Mouse (Mus musculus): ENCODE results near the gene Acot2.

DNA sequence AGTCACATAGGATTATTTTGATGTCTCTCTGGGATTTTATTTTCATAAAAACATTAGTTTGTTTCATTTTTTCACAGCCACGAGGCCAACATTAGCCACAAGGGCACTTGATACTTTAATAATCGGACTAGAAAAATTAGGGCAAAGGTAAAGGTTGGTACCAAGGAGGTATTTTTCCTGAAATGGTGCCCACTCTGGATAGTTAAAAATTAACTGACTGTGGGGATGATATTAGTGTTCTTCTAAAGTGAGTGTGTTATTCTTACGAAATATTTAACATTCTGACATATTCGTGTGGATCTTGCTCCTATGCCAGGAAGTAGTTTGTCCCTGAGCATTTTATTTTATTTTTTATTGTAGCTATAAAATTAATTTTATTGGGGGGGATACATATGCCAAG is 6.0 kb upstream of the Acot2 start:
- no peak for TF ChIP-seq CTCF (IDR thresholded peaks at IDR 0.05; ENCODE audit: control insufficient read depth, insufficient read depth, insufficient replicate concordance, low read depth, low read length)
- no peak for TF ChIP-seq POLR2A (IDR thresholded peaks at IDR 0.05; ENCODE audit: control insufficient read depth, low read depth, low read length)

All from testis, adult 2 months (tissue).